Mouse (Mus musculus) embryonic fibroblast, embryonic 13.5 days (primary cell): ENCODE results near the gene Map3k14.

Source experiments
- CTCF ChIP-seq: IDR thresholded peaks from 2 replicates; pipeline ENCODE4 v1.5.1; 2011; ENCODE audit warnings: mild to moderate bottlenecking, control low read depth, low read length, moderate library complexity, borderline replicate concordance; ENCODE audit not compliant: insufficient read depth
- POLR2A ChIP-seq: IDR thresholded peaks from 2 replicates; pipeline ENCODE4 v1.6.1; 2011; ENCODE audit warnings: low read depth, mild to moderate bottlenecking, control low read depth, low read length, moderate library complexity

GRCm38 (mm10) chr11:103262412-103263267 lies 4.6 kb downstream of the Map3k14 start:
- TF ChIP-seq CTCF (no peak), POLR2A (no peak)
